Mouse (Mus musculus): ENCODE measurements at regions not wholly inside any gene's neighbourhood (a gene's known extent, or its start where the extent isn't known, plus 50 kb on each side); places are given as distances from the start of the nearest gene placed in this dataset.

- TF ChIP-seq CTCF (IDR thresholded peaks at IDR 0.05; ENCODE audit: borderline replicate concordance, insufficient read depth, low read depth, low read length) (peak; percentile 34; the same call in 1 of the 2 replicates), POLR2A (IDR thresholded peaks at IDR 0.05; ENCODE audit: borderline replicate concordance, insufficient read depth, low read length) (no peak)
Measured at GRCm38 (mm10) chrX:61046700-61047099, 138.7 kb downstream of the Cdr1 start.
